Mouse (Mus musculus) G1E (cell line): ENCODE measurements around the gene Gzmk. TPM values are rescaled to one million over a fixed set of nuclear protein-coding genes. Genes with fewer than 3 reads are reported as not detected.
"Not testable (repeated sequence)": the region's sequence is repeated elsewhere in the genome, so short reads cannot be mapped to it uniquely, and the experiment has no call there.

Experiments
- ATAC-seq: 2 replicates; pipeline ENCODE4 v1.8.0; 2016; ENCODE audit warnings: mild to moderate bottlenecking; ENCODE audit not compliant: insufficient number of reproducible peaks, poor library complexity, low FRiP score, severe bottlenecking; ENCODE audit errors: extremely low read depth
- DNase-seq: peaks from one replicate; pipeline ENCODE4 v3.0.0; 2012; ENCODE audit warnings: low spot score
- H3K27me3 ChIP-seq: 2 replicates; pipeline ENCODE4 v1.6.1; 2012; ENCODE audit warnings: mild to moderate bottlenecking, low read length, inconsistent platforms; ENCODE audit not compliant: insufficient read depth
- H3K36me3 ChIP-seq: replicated peaks from 2 replicates; pipeline ENCODE3; 2012; ENCODE audit warnings: mild to moderate bottlenecking, inconsistent platforms
- H3K4me1 ChIP-seq: 2 replicates; pipeline ENCODE4 v1.6.1; 2012; ENCODE audit warnings: low read depth, low read length, inconsistent platforms, mixed read lengths; ENCODE audit not compliant: insufficient read depth
- H3K4me3 ChIP-seq: 2 replicates; pipeline ENCODE4 v1.5.1; 2012; ENCODE audit warnings: low read depth, mild to moderate bottlenecking, inconsistent platforms, low read length, moderate library complexity, mixed read lengths
- H3K9me3 ChIP-seq: replicated peaks from 2 replicates; pipeline ENCODE4 v1.6.1; 2012; ENCODE audit warnings: inconsistent platforms
- CTCF ChIP-seq: IDR thresholded peaks from 2 replicates; pipeline ENCODE4 v1.5.1; 2012; ENCODE audit warnings: low read depth, low read length, inconsistent platforms, mixed read lengths
- GATA1 ChIP-seq: IDR thresholded peaks from 2 replicates; pipeline ENCODE4 v1.6.1; 2012; ENCODE audit warnings: borderline replicate concordance, low read length, inconsistent platforms, mixed read lengths
- GATA2 ChIP-seq: IDR thresholded peaks from 2 replicates; pipeline ENCODE4 v1.6.1; 2012; ENCODE audit warnings: low read depth, low read length, inconsistent platforms, borderline replicate concordance
- POLR2AphosphoS5 ChIP-seq: IDR thresholded peaks from 2 replicates; pipeline ENCODE4 v1.6.1; 2012; ENCODE audit warnings: low read depth, low read length, inconsistent platforms; ENCODE audit not compliant: insufficient replicate concordance
- TAL1 ChIP-seq: conservative IDR thresholded peaks from 2 replicates; pipeline ENCODE4 v1.6.1; 2012; ENCODE audit warnings: low read depth, low read length, inconsistent platforms, mixed read lengths
- polyA plus RNA-seq: library from polyadenylated mRNA; stranded (reverse); fragments of >175 nt; gene quantifications from 2 replicates; pipeline ENCODE4 v1.2.3, GENCODE M21; 2012
- total RNA-seq, 2 experiments: library from RNA; stranded (forward) in 1 of 2; stranded (reverse) in 1 of 2; fragments of 200-1000 nt in 1 of 2; fragments of >200 nt in 1 of 2; fragmentation: Nextera tagmentation in 1 of 2; gene quantifications; 2 replicates each; pipeline ENCODE4 v1.2.3; 2014 to 2017

The Gzmk gene
- total and polyA plus RNA-seq, 3 experiments = not detected

- TF ChIP-seq TAL1 = no peak
- no peak for TF ChIP-seq GATA2
- no peak for TF ChIP-seq CTCF
- TF ChIP-seq GATA1 = no peak
- TF ChIP-seq POLR2AphosphoS5 = no peak
- ATAC-seq (no peak), DNase-seq (no peak)
- no peaks in the 10 kb centered on the region for H3K36me3 ChIP-seq
- H3K27me3 ChIP-seq = no peaks in the 10 kb centered on the region
- no peak overlapping the region for H3K4me3 ChIP-seq
- H3K4me1 ChIP-seq = no peaks in the 10 kb centered on the region
- H3K9me3 ChIP-seq = no peaks in the 10 kb centered on the region
Measured at GRCm38 (mm10) chr13:113262822-113263221, 37.1 kb upstream of the Gzmk start.

- TF ChIP-seq GATA1 (no peak), CTCF (no peak), POLR2AphosphoS5 (no peak), GATA2 (no peak), TAL1 (no peak)
- no peaks in the 10 kb centered on the region for H3K27me3 ChIP-seq
- no peaks in the 10 kb centered on the region for H3K4me1 ChIP-seq
- no peaks in the 10 kb centered on the region for H3K9me3 ChIP-seq
- H3K36me3 ChIP-seq = no peaks in the 10 kb centered on the region
- DNase-seq (no peak), ATAC-seq (no peak)
- no peak overlapping the region for H3K4me3 ChIP-seq
Measured at GRCm38 (mm10) chr13:113259237-113259636, 33.5 kb upstream of the Gzmk start.

DNA sequence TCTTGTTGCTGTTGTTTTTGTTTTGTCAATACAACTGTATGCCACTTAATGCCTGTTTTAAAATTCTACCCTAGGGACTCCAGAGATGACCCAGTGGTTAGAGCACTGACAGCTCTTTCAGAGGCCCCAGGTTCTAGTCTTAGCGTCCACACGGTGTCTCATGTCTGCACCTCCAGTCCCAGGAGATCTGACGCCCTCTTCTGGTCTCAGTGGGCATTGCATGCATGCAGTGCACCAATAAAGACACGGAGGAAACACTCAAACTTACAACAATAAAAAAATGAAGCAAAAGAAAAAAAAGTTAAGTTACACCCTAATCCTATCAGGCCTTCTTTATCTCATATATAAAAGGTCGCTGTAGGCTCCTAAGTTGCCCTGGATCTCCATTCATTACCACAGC is 31.5 kb upstream of the Gzmk start:
- DNase-seq (no peak), ATAC-seq (no peak)
- H3K4me1 ChIP-seq = no peaks in the 10 kb centered on the region
- H3K36me3 ChIP-seq = no peaks in the 10 kb centered on the region
- H3K4me3 ChIP-seq = no peak overlapping the region
- no peaks in the 10 kb centered on the region for H3K27me3 ChIP-seq
- no peak for TF ChIP-seq POLR2AphosphoS5
- TF ChIP-seq CTCF = no peak
- TF ChIP-seq TAL1 = no peak
- TF ChIP-seq GATA2 = no peak
- no peak for TF ChIP-seq GATA1
- H3K9me3 ChIP-seq = no peaks in the 10 kb centered on the region

DNA sequence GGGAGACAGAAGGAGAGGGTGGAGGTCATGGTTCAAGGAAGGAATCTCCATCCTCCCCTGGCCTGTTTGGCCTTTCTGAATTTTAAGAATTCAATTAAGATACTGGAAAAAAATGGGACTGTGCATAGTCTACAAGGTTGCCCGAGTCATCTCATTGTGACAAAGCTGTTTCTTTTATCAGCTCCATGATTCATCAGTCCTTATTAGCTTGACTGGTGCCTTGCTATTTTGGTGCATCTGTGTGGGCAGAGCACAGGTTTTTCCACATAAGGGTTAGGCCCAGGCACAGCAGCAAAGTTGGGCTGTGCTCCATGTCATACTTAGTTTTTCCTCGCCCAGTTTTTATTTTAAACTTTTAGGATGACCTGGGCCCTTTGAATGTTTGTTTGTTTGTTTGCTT is 31.1 kb upstream of the Gzmk start:
- Histone ChIP-seq H3K4me3 (no peak overlapping the region), H3K36me3 (no peaks in the 10 kb centered on the region), H3K27me3 (no peaks in the 10 kb centered on the region), H3K4me1 (no peaks in the 10 kb centered on the region), H3K9me3 (no peaks in the 10 kb centered on the region)
- TF ChIP-seq CTCF (no peak), GATA1 (no peak), GATA2 (no peak), POLR2AphosphoS5 (no peak), TAL1 (no peak)
- DNase-seq (no peak), ATAC-seq (no peak)

DNA sequence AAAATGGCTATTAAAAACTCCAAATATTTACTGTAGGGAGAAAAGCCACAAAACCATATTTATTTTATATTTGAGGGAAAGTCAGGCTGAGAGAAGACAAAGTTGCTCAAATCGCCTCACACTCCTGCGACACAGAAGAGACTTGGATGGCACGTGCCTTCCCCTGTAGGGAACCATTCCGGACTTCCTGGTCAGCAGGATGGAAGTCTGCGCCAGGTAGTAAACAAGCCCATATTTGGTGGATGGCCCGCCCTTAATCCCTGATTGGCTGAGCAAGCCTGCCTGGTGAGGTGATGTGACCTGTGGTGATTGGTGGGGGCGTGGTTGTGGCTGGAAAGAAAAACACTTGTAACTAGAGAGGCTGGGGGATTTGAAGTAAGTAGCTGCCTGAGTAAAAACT is 26.9 kb upstream of the Gzmk start:
- not testable (repeated sequence) for H3K9me3 ChIP-seq, H3K4me1 ChIP-seq, H3K36me3 ChIP-seq, ATAC-seq, DNase-seq, H3K4me3 ChIP-seq, H3K27me3 ChIP-seq

- Histone ChIP-seq H3K4me1 (no peaks in the 10 kb centered on the region), H3K27me3 (0 out of 2 replicates have a peak, but pooled peaks cover 2% of the 10 kb centered on the region), H3K36me3 (no peaks in the 10 kb centered on the region), H3K9me3 (no peaks in the 10 kb centered on the region), H3K4me3 (no peak overlapping the region)
- DNase-seq (no peak), ATAC-seq (no peak)
- TF ChIP-seq TAL1 (no peak), GATA1 (no peak), CTCF (no peak), GATA2 (no peak), POLR2AphosphoS5 (no peak)
Measured at GRCm38 (mm10) chr13:113245025-113245424, 19.3 kb upstream of the Gzmk start.

GRCm38 (mm10) chr13:113242129-113242528 is 16.4 kb upstream of the Gzmk start:
- H3K36me3 ChIP-seq = no peaks in the 10 kb centered on the region
- no peaks in the 10 kb centered on the region for H3K27me3 ChIP-seq
- H3K9me3 ChIP-seq = no peaks in the 10 kb centered on the region
- TF ChIP-seq CTCF (no peak), GATA1 (no peak), GATA2 (no peak), TAL1 (no peak), POLR2AphosphoS5 (no peak)
- ATAC-seq = no peak
- no peak for DNase-seq
- no peaks in the 10 kb centered on the region for H3K4me1 ChIP-seq
- H3K4me3 ChIP-seq = no peak overlapping the region
